Comparison of ENCODE assay signal across 12 mouse cellular contexts in the genomic region with DNA sequence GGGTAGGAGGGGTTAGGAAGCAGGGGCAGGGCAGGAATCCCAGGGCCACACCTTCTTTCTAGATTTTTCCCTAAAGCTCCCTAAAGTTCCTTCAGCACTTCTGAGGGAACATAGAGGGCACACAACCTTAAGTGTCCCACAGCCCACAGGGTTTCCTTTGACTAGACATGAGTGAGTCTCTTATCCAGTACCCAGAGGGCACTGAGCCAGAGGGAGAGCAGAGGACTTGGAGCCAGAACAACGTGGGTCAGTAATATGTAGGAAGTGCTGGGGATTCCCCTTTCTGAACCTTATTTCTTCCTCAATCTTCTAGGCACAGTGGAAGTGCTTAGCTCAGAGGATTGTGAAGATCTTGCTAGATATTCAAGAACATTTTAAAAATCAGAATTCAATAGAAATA.
"Had no signal": no experiment of that assay in that cellular context is flagged by ENCODE, and none has a peak within 500 bp of the region (broad histone marks: within the 10 kb centered on the region; RNA-seq: fewer than 3 reads in every experiment).

No protein-coding gene starts in this region.

- H3K4me3 ChIP-seq: limb, embryonic 15.5 days; liver, embryonic 12.5 days; midbrain, embryonic 10.5 days; myocyte; neural tube, embryonic 15.5 days had no signal

- H3K9ac ChIP-seq: limb, embryonic 15.5 days; liver, embryonic 12.5 days; lung, embryonic 14.5 days; neural tube, embryonic 15.5 days had no signal

- DNase-seq: layer of hippocampus, adult 9-11 months; layer of hippocampus, postnatal 36 days; lung, embryonic 14.5 days; midbrain, embryonic 14.5 days; right cerebral cortex, adult 18-20 months; right cerebral cortex, postnatal 25 days; thymus, postnatal 36 days had no signal

- H3K27me3 ChIP-seq: limb, embryonic 15.5 days; liver, embryonic 12.5 days; neural tube, embryonic 15.5 days had no signal

- H3K27ac ChIP-seq: limb, embryonic 15.5 days; liver, embryonic 12.5 days; midbrain, embryonic 10.5 days; neural tube, embryonic 15.5 days had no signal

- ATAC-seq: liver, embryonic 12.5 days had no signal

- H3K9me3 ChIP-seq: limb, embryonic 15.5 days; liver, embryonic 12.5 days; midbrain, embryonic 10.5 days; neural tube, embryonic 15.5 days had no signal

- H3K4me2 ChIP-seq: limb, embryonic 15.5 days; liver, embryonic 12.5 days; lung, embryonic 14.5 days; neural tube, embryonic 15.5 days had no signal

- H3K36me3 ChIP-seq: limb, embryonic 15.5 days; liver, embryonic 12.5 days; midbrain, embryonic 10.5 days; neural tube, embryonic 15.5 days had no signal

- H3K4me1 ChIP-seq: limb, embryonic 15.5 days; liver, embryonic 12.5 days; neural tube, embryonic 15.5 days had no signal
